Mouse (Mus musculus) layer of hippocampus, postnatal 10 days (tissue): ENCODE measurements around the gene Dnajb2. TPM values are rescaled to one million over a fixed set of nuclear protein-coding genes. Genes with fewer than 3 reads are reported as not detected.

ENCODE experiments used
- DNase-seq, 2 experiments: peaks; one replicate each; pipeline ENCODE4 v3.0.0; 2021; ENCODE audit warnings: low spot score in 2 of 2
- long read RNA-seq: library from polyadenylated mRNA; stranded (forward); transcript quantifications from one replicate; pipeline ENCODE4 v2.0.0, GENCODE M21; 2023
- total RNA-seq, 2 experiments: library from RNA; stranded (reverse); gene quantifications; 2 replicates each; pipeline ENCODE4 v1.2.3; 2021

The Dnajb2 gene
- total RNA-seq: 10 to 100 TPM; 52.9 to 60.9 TPM
- long read RNA-seq, transcript Dnajb2-207 (10 exons, 1,855 nt): major isoform, 7 of 16 reads
- long read RNA-seq, partial matches to known transcripts: 3 of 16 reads
- long read RNA-seq, other reads (novel, unspliced or antisense): 3 of 16 reads

DNA sequence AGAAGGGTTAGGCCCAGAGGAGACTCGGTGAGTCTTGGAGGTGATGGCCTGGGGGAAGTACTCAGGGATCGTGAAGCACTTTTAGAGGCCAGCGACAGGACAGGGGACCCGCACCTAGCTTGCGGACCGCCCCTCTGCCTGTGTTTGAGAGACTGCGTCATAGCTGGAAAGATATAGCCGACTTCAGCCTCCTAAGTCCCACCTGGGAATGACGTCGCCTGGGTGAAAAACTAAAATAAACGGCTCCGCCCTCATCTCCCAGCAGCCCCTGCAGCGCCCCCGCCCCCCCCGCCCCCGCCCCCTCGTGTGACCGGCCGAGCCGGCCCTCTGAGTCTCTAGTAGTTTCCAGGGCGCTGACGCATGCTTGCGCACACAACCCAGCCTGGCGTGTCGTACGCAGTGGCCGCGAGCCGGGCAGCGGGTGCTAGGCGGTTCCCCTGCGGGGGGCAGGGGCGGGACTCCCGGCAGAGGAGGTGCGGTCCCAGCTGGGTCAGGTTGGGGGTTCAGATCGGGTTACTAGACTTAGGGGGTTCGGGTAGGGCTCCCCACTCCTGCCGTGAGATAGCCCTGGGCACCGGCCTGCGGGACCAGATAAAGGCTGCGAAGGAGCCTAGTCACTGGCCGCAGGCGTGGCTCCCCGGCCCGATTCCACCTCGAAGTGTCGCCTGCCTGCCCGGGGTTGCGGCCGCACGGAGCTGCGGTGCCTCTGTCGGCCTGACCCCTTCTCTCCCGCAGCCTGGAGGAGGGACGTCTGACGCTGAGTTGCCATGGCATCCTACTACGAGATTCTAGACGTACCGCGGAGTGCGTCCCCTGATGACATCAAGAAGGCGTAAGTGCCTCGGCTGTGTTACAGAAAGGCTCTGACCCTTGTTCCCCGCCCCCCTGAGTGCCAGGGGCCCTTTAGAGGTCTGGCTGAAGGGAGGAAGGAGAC is at the start of gene Dnajb2:
TSS of gene Dnajb2 (plus strand) at position 290 of the 934 bp plus-strand sequence.
- peak; percentile 76 to 82 for DNase-seq

DNA sequence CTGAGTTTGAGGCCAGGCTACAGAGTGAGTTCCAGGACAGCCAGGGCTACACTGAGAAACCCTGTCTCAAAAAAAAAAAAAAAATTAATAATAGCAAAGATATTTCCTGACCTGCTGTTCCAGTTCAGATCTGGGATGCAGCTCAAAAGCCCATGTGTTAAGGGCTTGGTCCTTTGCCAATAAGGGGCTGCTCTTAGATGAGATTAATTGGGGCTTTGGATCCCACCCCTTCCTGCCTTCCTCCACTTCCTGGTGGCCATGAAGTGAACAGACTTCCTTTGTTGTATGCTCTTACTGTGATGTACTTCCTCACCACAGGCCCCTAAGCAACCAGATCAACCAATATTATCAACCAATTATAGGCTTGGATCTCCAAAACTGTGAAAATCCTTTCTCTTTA is 49.1 kb upstream of the Dnajb2 start:
- no peak for DNase-seq

DNA sequence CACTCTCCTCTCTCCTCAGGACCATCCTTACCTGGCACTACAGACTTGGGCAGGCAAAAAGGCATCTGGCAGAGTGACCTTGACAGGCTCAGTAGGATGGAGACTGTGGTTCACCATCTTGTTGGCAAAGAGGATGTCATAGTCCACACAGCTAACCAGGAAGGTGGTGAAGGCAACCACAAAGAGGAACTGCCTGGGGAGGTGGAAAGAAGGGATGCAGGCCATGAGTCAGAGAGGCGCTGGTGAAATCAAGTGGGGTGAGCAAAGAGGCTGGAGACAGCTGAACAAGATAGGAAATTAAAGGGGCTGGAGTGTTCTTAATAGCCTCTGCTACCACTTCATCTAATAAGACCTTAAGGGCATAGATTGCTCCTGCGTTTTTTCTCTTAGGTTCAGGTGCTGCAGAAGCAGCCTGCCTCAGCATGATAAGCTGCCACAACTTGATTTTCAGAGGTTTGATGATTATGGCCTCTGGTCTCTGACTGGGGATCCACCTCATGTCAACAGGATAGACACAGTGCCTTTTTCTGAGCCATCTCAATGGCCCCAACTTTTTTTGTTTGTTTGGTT is 48.2 kb upstream of the Dnajb2 start:
- no peak for DNase-seq

DNA sequence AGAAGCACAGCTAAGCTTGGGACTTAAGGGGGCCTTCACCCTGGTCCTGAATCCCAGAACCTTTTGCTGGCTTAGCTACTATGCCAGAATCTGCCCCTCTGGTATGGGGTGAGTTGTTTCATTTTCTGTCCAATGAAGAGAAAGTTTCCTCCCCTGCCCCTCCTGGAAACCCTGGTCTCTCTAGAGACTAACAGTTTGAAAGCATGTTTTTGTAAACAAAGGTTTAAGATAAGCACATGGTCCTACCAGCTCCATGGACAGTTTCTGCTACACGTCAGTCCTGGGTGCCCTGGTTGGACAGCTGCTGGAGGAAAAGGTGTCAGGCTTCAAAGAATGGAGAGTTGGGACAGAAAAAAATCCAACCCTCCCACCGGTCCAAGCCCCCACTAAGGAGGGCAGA is 45.6 kb upstream of the Dnajb2 start:
- DNase-seq: no peak

DNA sequence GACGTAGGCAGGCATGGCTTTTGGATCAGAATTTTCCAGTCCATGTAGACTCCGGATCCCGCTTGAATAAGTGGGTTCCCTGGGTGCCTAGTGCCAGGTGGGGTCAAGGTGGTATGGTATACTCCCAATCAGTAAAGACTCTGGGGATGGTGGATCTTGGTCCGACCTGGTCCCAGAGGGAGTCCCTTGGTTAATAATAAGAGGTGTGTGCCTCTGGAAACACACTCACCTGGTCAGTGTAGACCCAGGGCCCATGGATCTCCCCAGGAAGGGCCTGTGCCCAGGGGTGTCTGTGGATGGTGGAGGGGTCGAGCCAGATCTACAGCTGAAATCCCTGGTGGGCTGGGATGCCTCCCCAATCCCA is 45.0 kb upstream of the Dnajb2 start:
- DNase-seq: no peak

DNA sequence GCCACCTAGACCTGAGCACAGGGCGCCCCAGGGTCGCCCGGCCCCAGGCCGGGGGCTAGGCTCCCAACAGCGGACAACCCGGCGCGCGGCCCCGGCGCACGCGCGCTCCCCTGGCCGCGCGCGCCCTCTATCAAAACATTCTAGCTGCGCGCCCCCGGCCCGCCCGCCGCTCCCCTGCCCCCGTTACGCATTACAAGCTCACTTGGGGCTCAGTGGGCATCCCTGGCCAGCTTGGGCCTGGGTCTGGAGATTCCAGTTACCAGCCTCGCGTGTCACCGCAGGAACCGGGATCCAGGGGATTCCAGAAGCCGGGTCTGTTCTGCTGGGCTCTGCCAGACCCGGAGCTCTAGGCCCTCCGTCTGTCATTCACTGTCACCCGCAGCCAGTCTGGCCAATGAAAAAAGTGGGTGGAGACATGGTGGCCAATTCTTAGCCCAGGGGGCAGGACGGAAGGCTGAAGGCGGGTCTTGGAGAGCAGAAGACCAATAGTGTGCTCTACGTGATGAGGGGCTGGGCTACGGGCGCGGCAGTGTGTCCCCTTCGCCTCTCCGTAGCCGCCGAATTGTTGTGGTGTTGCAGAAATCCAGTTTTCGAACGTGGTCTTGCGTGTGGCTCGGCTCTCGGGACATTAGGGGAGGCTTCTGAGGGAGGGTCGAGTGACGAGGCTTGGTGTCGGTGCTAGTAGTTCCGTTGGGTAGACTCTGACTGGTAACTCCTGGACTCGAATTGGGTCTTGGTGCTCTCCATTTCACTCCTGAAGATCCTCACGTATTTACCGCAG is 44.4 kb upstream of the Dnajb2 start, which contains the start of the genes Ankzf1 and Atg9a:
TSS of gene Ankzf1 (plus strand) at position 530 of the 781 bp plus-strand sequence.
TSS of gene Atg9a (minus strand) at position 575 of the 781 bp plus-strand sequence.
- peak; percentile 89 to 91 for DNase-seq

DNA sequence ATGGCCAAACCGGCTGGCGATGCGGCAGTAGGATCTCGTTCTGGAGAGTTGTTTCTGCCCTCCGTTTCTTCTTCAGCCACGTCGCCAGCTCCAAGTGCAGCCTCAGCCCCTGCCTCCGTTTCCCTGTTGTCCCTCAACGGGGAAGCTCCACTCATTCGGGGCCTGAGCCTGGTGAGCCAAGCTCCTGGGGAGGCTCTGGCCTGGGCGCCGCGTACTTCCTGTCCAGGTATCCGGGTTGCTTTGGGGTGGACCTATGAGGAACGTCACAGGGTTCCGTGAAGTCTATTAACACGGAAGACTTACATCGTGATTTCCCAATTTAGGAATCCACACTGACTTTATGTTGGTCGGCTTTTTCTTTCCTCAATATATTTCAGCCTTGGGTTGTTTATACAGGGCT is 43.8 kb upstream of the Dnajb2 start:
- DNase-seq: peak in 1 of 2 experiments; percentile 45

DNA sequence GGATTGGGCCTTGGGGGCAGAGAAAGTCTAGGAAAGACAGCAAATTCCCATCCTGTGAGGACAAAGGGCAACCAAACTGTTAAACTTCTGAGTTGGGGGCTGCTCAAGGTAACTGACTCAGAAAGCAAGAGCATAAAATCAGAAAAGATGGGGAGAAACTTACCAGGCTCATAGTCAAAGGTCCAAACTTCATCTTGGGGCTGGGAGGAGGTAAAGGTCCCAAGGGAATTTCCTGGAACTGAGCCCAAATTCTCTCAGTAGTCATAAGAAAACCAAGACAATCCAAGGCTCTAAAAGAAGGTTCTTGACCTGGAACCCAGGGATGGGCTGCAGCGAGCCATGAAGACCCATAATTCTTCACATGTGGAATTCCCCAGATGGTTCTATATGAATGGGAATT is 35.0 kb upstream of the Dnajb2 start:
- DNase-seq: no peak

DNA sequence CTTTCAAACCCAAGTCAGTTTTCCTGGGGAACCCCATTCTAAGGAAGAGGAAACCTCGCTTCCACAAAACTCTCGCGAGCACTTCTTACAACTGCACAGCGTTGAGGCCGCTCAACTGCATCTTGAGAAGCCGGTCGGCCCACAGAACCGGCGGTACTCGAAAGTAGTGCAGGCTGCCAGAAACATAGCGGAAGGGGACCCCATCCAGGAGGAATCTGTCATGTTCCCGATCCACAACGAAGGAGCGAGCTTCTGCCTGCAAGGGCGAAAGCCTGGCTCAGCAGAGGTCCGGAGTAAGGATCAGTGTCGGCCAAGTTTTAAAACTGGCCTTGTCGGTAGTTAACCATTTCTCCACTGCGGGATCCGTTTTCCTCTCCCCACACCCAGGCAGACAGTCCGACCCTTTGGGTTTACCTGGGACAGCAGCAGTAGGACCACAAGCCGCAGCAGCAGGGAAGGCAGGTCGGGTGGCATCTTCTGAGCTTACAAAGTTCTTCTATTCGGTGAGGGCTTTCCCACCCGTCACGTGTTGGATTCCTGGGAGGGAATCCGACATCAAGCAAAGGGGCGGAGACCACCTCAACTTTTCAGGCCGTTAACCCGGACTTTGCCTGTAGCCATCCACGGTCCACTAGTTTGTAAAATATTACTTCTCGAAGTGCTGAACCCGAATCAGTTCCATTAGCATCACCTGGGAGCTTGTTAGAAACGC is 27.1 kb upstream of the Dnajb2 start:
- peak in 1 of 2 experiments; percentile 36 for DNase-seq

DNA sequence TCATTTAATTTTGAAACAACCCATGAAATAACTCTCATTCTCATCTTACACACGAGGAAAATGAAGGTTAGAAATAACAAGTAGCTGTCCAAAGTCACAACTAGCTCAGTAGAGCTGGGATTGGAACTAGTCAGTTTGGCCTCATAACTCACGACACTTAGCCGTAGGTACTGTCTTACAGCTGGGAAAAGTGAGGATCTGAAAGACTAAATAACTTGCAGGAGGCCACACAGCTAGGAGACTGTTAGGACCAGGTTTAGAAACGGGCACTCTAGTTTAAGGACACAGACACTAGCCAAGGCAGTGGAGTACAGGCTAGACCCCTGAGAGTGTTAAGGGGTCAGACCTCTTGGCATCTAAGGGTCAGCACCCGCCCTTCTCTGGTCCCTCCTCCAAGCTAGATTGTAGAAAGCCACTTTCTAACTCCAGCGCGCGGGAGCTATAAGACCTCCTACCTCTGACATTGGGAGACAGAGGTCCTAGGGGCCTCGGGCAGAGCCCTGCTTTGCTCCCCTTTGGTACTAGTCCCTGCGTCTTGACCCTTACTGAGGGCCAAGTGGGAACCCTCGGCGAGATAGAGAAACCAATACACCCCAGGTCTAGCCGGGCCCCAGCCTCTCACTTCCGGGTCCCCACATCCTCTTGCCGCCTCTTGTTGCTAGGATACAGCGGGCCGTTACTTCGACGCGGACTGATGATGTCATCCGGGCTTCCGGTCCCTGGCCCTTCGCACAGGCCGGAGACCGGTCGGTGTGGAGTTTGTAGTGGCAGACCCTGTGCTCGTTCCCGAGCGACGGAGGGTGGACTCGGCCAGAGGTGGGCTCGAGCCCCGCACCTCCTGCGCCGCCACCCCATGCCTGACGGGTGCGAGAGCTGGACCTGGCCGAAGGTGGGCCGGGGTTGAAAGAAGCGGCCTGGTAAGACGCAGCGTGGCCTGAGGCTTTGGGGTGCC is 25.8 kb upstream of the Dnajb2 start, which contains the start of the genes Glb1l and Stk16:
TSS of gene Glb1l (minus strand) at position 678 of the 952 bp plus-strand sequence.
TSS of gene Stk16 (plus strand) at position 703 of the 952 bp plus-strand sequence.
- peak; percentile 95 to 97 for DNase-seq

DNA sequence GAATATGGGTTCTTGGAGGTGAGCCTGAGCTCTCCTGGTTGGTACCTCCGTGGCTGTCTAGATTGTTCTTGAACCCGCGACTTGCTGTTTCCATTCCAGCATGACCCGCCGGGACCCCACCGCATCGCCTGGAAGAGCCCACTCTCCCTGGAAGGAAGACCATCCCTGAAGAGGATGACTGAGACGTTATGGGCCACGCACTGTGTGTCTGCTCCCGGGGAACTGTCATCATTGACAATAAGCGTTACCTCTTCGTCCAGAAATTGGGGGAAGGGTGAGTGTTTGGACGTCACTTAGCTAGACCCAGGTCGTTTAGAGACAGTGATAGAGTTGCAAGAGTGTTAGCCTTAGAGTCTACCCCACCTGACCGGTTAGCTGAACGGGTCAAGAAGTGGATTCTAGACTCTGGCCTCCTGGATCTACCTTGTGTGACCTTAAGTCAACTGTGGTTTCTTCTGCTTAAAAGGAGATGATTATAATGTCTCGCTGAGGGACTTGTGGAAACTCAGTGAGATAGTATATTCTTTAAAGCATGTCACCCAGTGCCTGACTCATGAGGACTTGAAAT is 25.0 kb upstream of the Dnajb2 start:
- no peak for DNase-seq

DNA sequence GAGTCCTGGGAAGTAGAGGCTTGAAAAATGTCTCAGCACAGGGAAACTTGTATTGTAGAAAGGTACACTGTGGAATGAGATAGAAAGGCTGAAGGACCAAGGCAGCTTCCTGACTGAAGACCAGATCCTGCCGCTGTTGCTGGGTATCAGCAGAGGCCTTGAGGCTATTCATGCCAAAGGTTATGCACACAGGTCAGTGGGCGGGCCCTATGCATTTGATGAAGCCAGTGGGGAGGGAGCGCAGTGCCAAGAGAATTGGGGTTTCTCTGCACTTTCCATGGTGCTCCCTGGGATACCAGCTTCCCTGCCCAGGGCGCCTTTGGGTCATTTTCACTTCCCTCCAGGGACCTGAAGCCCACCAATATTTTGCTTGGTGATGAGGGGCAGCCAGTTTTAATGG is 23.7 kb upstream of the Dnajb2 start:
- DNase-seq: no peak

DNA sequence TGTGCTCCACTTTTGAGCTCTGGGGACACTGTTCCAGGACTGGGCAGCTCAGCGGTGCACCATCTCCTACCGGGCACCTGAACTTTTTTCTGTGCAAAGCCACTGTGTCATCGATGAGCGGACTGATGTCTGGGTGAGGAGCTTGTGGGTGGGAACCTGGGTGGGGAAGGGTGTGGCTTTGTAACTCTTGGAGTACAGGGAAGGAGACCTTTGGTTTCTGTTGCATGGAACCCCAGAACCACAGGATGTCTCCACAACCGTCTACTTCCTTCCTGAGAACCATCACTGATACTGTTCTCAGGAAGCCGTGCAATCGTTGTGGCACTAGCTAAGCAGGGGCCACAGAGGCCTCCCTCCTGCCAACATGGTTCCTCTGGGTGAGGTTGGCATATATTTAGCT is 23.1 kb upstream of the Dnajb2 start:
- no peak for DNase-seq

DNA sequence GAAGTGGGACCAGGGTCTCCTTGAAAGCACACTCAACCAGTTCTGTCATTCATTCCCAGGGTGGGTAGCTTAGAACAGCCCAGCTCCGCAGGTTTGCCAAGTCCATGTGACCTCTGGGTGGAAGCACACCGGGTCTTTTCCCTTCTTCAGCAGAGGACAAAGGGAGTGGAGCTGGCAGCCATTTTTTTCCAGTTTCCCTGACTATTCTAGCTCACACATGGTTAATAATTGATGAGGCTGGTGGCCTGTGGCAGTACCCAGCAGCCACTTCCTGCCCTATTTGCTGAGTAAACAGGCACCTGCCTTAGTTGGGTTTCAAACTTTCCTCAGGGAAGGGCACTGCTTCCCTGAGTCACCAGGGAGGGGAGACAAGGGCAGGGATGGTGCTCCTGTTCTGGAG is 21.8 kb upstream of the Dnajb2 start:
- DNase-seq: no peak

DNA sequence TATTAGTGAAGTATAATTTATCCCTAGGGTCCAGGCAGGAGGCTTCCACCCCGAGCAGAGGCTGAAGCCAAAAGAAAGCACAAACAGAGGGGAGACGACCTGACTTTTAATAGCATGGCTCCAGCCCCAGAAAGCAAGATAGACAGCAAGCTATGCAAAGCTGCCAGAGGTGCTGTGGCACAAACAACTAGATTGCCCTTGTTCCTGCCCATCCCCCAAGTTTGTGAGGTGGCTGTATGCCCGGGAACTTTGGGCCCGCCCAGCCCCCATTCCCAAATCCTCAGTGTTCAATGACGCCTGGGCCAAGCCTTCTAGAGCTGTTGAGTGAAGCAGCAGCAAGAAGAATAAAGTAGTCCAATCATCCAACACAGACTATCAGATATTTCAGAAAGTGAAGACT is 21.3 kb upstream of the Dnajb2 start:
- DNase-seq: peak; percentile 70 to 80

DNA sequence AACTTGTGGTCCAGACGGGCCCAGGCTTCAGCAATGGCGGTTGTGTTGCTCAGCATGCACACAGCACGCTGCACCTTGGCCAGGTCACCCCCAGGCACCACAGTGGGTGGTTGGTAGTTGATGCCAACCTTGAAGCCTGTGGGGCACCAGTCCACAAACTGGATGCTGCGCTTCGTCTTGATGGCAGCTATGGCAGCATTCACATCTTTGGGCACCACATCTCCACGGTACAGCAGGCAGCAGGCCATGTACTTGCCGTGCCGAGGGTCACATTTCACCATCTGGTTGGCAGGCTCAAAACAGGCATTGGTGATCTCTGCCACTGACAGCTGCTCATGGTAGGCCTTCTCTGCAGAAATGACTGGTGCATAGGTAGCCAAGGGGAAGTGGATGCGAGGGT is 20.4 kb upstream of the Dnajb2 start:
- no peak for DNase-seq

DNA sequence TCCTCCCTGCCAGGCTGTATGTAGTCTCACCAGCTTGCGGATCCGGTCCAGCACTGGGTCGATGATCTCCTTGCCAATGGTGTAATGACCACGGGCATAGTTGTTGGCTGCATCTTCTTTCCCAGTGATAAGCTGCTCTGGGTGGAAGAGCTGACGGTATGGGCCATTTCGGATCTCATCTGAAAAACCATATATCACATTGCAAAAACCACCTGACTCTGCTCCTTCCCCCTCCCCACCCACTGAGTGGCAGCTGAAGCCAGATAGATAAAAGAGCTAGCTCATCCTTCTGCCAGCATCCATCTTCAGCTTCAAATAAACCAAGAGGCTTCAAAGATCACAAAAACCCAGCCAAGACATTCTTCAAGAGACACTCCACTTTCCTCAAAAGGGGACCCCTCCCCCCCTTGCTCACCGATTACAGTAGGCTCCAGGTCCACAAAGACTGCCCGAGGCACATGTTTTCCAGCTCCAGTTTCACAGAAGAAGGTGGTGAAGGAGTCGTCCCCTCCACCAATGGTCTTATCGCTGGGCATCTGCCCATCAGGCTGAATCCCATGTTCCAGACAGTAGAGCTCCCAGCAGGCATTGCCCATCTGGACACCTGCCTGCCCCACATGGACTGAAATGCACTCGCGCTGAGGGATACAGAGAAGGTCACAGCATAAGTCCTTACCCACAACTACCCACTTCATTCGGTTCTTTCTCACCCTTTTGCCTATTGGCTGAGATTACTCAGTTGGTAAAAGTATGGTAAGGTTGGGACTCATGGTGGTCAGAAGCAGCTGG is 19.2 kb upstream of the Dnajb2 start:
- no peak for DNase-seq

DNA sequence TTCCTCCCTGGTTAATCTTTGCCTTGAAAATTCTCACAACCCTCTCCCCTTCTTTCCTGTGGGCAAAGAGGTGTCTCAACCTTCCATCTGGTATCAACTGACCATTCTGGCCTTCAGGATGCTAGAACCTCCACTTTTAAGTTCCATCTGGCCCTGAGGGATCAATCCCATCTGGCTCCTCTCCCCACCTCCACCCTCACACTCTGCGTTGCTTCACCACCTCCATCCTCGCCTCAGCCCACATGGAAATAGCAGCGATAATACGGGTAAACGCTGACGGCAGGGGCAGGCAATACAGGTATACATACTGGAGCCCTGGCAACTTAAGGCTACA is 18.3 kb upstream of the Dnajb2 start:
- no peak for DNase-seq
